Mouse (Mus musculus) 3T3-L1 (cell line): ENCODE results near the gene Has3.
"Not testable (repeated sequence)": the region's sequence is repeated elsewhere in the genome, so short reads cannot be mapped to it uniquely, and the experiment has no call there.

Experiments
- DNase-seq: peaks from one replicate; pipeline ENCODE4 v3.0.0-alpha.2; 2015; ENCODE audit warnings: low read depth, low spot score

Has3 gene

DNA sequence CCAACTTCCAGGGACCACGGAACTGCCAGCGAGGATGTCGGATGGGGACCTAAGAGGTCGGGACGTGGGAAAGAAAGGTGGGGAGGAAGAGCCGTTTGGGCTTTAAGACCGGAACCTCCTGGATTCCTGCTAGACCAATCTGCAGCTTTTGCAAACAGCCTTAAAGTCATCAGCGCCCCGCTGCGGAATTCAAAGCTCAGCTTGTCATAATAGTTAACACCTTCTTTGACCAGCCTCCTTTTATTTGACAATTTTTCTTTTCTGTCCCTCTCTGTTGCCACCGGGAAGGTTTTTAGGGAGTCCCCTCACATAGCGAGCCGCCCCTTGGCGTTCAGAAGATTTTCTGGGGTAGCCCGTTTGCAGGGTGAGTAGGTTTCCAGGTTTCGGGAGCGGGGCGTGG is at the start of gene Has3:
Has3 (plus strand) TSS at position 192 of the 400 bp plus-strand sequence.
- no peak for DNase-seq

DNA sequence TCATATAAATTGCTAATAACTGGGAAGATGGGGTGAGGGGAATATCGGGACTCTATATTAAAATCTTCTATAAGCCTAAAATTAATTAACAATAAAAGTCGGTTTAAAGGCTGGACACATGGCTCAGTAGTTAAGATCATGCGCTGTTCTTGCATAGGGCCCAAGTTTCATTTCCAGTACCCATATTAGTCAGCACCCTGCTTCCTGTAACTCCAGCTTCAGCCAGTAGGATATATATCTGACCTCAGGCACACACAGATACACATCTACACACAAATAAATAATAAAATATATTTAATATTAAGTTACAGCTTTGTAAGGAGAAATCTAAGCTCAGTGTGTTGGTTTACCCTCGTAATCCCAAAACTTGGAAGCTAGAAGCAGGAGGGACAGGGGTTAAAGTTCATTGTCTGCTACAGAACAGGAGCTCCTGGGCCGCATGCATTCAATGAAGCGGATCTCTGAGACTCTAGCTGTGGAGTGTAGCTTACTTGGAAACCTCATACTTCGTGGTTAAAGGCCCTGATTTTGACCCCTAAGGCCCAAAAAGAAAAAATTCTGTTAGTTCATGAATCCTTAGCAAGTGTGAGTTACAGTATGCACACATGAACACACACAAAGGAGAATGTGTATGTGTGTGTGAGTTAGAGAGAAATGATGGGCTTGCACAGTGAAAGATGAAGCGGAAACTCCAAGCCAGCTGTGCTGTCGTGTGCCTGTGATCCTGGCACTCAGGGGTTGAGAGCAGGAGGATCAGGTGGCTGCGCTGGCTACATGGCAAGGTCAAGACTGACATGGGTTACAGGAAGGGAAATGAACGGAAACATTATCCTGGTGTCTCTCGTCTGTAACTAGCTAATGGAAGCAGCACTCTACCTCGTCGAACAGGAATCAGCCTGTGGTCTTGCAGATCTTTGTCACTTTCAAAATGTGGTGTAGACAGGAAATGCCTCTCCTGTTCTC is 49.2 kb upstream of the Has3 start:
- DNase-seq = no peak

DNA sequence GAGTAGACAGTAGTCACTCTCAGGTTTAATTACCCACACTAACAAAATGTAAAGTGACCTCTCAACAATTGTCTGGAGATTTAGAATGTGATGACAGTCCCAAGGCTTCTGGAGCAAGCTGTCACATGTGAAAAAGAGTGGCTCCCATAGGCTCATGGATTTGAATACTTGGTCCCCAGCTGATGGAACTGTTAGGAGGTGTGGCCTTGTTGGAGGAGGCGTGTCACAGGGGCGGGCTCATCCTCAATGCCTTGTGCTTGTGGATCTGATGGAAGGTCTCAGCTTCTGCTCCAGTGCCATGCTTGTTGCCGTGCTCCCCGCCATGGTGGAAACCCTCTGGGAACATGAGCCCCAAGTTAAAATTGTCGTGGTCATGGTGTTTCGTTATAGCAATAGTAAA is 41.1 kb upstream of the Has3 start:
- DNase-seq = no peak

DNA sequence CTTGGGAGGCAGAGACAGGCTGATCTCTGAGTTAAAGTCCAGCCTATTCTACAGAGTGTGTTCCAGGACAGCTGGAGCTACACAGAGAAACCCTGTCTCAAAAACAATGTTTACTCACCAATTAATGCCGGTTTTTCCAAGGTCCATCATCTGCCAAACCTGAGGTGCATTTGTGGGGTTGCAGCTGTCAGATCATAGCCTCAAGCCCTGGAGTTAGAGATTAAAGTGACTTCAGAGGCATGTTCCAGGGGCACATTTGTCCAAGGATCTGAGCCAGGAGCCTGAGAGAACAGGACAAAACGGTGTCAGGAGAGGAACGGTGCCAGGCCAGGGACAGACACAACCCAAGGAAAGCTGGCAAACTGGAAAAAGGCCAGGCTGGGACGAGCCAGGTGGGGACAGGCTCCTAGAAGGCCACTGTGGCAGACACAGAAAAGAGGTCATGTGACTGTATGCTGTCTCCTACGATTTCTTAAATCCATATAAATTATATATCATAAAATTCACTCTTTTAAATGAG is 40.5 kb upstream of the Has3 start:
- no peak for DNase-seq

DNA sequence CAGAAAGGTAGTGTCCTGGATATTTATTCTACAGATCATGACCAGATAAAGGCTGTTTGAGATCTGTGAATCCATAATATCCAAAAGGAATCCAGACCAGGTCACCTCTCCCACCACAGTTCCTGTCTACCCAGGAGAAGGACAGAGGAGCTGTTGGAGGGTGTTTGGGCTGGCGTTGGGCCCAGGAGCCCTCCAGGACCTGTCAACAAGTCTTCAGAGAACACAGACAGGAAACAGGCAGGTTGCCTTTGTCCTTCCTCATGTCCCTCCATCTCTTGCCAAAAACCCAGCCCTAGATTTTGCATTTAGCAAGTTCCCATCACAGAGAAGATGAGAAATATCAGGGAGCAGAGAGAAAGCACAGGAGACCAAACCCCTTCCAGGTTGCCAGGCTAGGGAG is 35.1 kb upstream of the Has3 start:
- no peak for DNase-seq

DNA sequence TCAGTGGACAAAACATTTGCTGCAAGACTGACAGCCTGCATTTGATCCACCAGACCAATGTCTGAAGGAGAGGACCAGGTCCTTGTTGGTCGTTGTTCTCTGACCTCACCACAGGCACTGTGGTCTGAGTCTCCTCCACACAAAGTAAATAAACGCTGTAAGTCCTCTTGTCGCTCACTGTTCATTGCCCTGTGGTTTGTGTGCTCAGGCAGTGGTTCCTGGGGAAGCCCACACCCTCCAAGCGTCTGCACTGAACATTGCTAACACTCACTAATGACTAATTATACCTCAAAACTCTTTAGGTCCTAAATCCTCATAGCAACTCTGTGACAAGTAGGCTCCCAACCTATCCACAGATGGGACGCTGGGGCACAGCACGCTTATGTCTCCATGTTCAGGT is 33.5 kb upstream of the Has3 start:
- DNase-seq = no peak

DNA sequence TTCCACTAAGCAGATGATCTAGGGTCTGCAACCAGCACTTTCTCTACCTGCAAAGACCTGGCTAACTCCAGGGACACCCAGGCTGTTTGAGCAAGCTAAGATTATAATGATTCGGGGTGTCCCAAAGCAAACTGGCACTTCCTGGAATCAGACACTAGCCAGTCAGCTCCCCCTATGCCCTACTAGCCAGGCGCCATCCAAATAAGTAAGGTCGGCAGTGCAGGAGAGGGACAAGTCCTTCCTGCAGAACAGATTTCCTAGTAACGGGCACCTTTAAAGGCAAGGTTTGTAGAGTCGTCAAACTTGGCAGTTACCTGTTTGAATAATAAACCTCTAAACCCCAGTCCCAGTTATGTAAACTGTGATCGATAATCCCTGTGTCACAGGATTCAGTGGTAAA is 31.2 kb upstream of the Has3 start:
- no peak for DNase-seq

DNA sequence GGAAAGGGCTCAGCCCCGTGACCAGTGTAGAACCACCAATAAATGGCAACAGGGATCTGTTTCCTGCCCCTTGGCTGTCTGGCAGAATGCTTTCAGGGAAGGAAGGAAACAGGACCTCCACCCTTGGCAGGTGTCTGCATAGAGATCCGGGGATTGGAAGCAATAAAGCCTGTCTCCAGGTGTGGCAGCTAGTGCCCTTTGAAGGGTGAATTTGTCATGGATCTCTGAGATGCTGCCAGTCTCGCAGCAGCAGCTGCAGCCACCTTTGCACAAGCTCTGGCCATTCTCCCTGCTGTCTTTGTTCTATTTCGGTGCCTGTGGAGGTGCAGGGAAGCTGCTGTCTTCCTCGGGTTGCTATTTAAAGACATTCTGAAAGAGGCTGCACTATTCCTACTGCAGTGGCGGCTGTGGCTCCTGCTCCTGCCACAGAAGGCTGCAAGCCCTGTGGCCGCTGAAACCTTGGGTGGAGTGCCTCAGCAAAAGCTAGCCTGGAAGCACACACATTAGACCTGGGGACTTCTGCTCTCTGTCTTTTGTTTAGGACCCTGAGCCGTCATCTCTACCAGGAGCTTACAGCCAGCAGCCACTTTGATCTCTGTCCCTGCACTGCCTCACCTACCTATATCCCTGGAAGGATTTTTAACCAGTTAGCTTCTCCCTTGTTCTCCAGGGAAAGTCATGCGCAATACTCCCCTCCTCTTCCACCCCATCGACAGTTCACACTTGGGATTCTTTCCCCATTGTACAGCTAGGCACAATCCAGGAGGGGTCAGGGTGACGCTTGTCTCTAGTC is 30.6 kb upstream of the Has3 start:
- DNase-seq = no peak

DNA sequence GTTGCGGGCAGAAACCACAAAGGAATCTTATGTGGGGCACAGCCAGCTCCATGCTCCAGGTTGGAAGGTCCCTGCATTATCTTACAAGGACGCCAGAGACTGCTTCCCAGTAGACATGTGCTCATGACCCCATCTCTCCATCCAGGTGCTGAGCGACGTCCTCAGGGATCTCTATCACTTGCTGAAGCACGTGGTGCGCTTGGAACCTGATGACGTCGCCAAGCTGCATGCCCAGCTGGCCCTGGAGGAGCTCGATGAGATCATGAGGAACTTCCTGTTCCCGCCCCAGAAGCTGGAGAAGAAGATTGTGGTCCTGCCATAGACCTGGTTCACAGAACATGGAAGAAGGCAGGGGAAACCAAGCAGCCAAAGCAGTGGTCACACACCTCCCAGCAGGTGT is 20.0 kb upstream of the Has3 start:
- no peak for DNase-seq

DNA sequence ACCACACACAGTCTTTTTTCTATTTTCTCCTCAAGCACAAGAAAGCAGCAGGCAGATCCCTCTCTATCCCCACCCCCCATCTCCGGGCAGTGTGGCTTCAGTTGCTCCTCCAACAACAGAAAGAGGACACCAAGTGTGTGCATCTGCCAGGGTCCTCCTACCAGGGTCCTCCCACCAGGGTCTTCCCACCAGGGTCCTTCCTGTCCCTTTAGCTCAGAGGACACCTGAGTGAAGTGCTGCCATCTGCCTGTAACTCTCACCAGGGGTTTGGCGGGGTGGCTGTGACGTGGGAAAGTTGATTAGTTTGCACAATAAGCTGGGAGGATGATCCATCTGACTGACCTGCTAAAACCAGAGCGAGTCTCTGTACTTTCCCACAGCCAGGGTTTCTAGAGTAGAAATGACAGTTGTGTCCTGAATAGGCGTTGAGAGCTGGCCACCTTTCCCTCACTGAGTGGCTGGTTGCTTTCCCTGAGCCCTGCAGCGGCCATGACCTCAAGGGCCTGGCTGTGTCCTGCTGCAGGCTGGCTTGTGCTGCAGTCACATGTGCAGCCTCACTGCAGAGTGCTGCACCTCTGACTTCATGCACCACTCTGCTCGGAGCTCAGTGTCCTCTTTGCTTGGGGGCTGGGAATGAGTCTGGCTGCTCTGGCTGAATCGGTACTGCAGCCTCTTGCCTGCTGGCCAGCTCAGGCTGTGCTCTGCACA is 15.4 kb upstream of the Has3 start:
- no peak for DNase-seq

DNA sequence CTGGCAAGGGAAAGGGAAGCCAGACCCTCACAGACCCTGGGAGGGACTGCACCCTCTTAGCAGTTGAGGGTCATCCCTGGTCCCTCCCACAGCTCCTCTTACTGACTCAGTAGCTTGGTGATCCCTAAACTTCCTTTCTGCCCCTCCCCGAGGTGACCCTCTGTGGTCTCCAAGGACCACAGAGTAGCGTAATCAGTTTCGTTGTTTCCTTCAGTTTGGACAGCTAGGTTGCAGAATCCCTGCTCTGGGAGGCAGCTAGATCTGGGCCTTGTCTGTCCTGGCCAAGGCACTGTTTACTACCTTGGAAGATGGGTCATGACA is 14.8 kb upstream of the Has3 start:
- no peak for DNase-seq

DNA sequence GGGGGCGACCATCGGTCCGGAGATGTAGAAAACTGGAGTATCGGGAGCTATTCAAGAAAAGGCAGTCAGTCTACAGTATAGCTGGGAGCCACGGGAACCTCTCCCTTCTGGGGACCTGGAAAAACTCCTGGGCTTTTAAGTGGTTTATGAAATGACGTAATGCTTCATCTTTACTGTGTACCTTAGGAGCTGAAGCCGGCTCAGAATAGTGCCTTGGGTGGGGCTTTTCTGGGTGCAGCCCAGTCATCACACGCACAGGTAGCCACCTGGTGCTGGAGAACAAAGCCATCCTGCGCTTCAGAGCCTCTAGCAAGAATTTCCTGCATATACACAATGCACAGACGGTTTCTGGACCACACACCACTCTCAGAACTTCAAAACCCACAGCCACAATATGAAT is 7.2 kb upstream of the Has3 start:
- DNase-seq = no peak

DNA sequence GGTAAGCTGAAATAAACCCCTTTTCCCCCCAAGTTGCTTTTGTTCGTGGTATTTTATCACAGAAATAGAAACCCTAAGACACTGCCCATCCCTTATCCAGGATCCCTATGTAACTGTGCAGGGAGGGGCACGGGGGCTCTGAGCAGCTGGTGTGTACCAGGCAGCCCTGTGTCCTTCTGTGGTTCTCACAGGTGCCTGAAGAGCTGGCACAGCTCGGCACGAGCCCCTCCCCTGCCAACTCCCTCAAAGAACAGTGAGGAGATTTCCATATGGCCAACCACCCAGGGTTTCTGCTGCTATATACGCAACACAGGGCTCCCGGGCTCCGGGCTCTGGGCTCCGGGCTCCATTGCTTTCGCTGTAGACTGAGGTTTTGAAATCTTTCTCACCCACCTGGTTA is 4.7 kb upstream of the Has3 start:
- no peak for DNase-seq

DNA sequence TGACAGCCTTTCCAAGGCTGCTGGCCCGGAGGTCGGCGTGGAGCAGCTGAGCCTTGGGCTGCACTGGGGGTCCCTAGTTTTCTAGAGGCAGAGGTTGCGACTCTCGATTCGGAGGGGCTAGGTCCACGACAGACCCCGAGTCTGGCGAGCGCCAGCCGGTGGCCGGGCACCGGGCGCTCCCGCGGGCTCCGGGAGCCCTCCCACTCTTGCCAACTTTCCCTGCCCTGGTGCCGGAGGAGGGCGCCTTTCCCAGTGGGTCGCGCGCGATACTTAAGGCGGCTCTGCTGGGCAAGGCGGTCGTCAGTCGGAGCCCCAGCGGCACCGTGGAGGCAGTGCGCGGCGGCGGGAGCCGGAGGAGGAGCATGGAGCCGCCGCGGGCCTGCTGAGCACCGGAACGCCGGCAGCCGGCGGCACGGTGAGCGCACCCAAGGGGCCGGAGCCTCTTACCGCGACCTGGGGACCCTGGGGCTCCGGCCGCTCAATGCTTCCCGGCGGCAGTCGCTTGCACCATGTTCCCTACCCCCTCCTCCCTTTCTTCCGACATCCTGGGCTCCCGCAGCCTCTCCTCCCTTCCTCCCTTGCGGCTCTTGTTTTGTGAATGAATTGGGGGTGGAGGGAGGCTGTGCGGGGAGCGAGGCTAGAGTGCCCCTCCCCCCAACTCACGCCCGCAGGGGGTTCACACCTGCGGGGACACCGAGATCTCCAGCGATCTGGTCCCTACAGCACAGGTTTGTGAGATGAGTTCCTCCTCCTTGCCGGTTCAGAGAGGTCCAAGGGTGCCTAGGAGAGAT is 690 bp downstream of the Has3 start:
- DNase-seq = no peak

DNA sequence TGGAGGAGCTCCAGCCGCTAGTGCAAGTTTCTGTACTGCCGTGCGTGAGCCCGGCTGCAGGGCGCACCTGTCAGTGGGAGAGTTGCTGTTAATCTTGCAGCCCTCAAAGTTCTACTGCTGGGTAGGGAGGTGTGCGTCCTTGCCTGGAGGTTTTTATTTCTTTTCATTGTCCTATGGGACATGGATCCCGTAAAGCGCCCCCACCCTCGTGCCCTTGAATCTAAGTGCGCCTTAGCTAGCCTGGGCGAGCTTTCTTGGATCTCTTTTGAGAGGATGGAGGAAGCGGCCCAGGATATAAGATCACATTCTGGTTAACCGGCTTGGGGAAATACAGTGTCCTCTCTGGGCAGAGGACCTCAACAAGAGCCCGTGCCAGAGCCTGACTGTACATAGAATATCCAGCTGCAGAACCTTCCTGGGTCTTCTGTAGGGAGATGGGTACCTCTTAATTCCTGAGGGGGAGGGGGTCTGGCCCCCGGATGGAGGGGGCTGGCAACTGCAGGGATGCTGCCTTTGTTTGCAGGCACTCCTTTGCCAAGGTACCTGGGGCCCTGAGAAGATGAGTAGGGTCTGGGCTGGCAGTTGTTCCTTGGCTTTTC is 1.4 kb downstream of the Has3 start:
- DNase-seq = no peak

DNA sequence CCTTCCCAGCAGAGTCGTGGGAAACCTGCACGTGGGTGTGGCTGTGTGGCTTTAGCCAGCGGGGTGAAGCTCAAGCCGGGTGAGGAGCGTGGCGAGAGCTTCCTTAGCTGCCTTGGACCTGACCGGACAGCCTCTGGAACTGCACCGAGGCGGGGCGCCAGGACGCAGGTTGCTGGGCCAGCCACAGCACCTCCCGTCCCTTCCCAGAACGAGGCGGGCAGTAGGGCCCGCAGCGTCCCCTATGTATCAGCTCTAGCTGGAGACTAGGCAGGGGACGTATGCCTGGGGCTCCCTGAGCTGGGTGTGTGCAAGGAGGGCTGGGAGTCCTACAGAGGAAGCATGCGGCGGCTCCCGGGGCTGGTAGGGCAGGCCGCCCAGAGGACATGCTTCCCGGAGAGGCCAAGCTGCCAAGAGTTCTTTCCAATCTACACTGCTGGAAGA is 1.9 kb downstream of the Has3 start:
- no peak for DNase-seq

DNA sequence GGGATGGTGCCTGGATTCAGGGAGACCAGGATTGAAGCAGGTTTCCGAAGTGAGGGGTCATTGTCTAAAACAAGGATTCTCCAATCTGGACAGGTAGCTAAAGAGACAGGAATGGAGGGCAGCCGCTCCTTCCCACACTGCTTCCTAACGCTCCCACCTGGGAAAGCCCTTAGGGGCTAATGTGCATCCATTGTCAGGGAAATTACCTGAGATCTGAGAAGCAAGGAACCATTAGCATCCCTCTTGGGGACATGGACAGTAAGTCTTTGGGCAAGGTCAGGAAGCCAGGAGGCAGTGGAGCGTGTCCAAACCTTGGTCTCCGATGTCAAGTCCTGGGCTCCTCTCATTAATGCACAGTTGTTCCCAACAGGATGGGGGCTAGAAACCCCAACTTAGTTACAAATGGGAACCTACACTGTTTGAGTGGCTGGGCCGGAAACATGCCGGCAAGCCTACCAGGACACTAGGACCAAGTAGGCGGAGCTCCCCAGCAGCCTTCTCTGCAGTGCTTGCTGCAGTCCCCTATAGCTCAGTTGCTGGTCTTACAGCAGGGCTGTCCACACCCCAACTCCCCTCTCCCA is 2.5 kb downstream of the Has3 start:
- no peak for DNase-seq

DNA sequence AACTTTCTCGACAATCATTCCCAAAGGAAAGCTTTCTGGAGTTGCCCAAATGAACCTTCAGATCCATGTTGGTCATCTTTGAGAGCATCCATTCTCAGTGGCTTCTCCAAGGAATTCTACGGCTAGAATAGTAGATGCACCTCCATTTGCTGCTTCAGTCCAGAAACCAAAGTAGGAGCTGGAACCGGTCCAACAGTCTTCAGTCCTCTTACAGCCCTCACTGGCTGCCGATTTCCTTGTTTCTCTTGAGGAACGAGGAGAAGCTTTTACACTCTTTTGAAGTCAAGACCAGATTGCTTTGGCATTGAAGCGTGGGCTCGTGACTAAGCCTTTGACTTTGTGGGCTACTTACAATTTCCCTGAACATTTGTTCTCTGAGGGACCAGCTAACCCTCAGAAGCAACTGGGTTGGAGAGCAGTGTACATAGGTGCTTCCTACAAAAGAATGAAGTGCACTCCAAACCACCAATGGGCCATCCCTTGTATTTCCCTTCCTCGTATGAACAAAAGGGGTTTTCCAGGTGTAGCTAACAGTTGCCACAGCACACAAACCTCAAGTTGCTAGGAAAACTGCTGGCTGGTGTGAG is 10.2 kb downstream of the Has3 start:
- DNase-seq = no peak

DNA sequence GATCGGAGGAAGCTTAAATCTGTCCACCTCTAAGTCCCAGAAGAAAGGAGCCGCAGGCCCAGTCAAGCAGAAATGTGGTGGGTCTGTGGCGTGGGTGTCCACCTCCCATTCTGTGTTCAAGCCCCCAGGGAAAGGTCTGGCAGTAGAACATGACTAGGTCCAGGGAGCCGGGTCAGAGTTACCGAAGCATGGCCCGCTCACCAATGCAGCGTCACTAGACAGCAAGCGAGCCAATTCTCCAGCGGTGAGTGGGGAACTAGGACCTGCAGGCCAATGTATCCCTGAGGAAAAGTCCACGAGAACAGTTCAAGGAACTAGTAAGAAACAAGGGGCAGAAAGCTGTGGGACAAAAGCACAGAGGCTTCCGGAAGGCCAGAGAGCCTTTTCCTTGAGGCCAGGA is 14.1 kb downstream of the Has3 start:
- DNase-seq = not testable (repeated sequence)

DNA sequence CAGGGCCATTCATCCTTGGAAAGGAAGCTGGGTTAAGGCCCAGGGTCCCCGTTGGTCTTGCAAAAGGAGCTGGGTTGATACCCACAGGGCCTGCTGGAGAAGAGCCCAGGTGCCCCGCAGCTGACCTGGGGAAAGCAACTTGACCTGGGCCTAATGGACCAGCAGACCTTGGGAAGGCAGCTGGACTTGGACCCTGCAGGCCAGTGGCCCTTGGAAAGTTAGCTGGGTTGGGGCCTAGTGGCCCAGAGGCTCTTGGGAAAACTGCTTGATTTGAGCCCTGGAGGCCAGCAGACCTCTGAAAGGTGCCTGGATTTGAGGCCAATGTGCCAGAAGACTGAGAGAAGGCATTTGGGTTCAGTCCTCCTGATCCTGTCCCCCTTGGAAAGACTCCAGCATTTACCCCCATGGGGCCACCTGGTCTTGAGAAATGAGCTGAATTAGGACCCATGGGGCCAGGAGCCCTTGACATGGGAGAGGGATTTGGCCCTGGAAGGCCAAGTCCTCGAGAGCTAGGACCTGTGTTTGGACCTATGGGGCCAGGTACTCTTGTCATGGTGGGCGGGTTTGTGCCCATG is 14.9 kb downstream of the Has3 start:
- DNase-seq = not testable (repeated sequence)
